Mouse (Mus musculus) MEL (cell line): ENCODE measurements at regions not wholly inside any gene's neighbourhood (a gene's known extent, or its start where the extent isn't known, plus 50 kb on each side); places are given as distances from the start of the nearest gene placed in this dataset.

ENCODE experiments used
- DNase-seq: peaks from one replicate; pipeline ENCODE4 v3.0.0; 2011; ENCODE audit warnings: low read depth, low spot score
- H3K27ac ChIP-seq: 2 replicates; pipeline ENCODE4 v1.5.1; 2012; ENCODE audit warnings: low read depth, mild to moderate bottlenecking, control low read depth, low read length, moderate library complexity; ENCODE audit not compliant: control insufficient read depth
- H3K27me3 ChIP-seq, 2 experiments: fragments of 150-350 bp in 1 of 2; sonication (generic) in 1 of 2; 2 replicates each; pipeline ENCODE4 v1.6.1; 2012; ENCODE audit warnings: low read length in 2 of 2, mild to moderate bottlenecking in 2 of 2, improper control_type of control experiment in 1 of 2, moderate library complexity in 1 of 2; ENCODE audit not compliant: insufficient read depth in 2 of 2, control insufficient read depth in 1 of 2
- H3K36me3 ChIP-seq, 2 experiments: 2 replicates each; pipeline ENCODE4 v1.6.1; 2012 to 2014; ENCODE audit warnings: low read length in 2 of 2, improper control_type of control experiment in 1 of 2, inconsistent platforms in 1 of 2, mild to moderate bottlenecking in 1 of 2; ENCODE audit not compliant: insufficient read depth in 2 of 2, control insufficient read depth in 1 of 2
- H3K4me1 ChIP-seq, 2 experiments: fragments of 150-350 bp in 1 of 2; sonication (generic) in 1 of 2; 2 replicates each; pipeline ENCODE4 v1.6.1; 2012; ENCODE audit warnings: low read length in 2 of 2, improper control_type of control experiment in 1 of 2, mild to moderate bottlenecking in 1 of 2; ENCODE audit not compliant: insufficient read depth in 2 of 2, control insufficient read depth in 1 of 2
- H3K4me3 ChIP-seq, 2 experiments: fragments of 150-350 bp in 1 of 2; sonication (generic) in 1 of 2; 2 replicates each; pipeline ENCODE4 v1.5.1; 2012; ENCODE audit warnings: low read depth in 2 of 2, low read length in 2 of 2, mild to moderate bottlenecking in 2 of 2, moderate library complexity in 2 of 2, control low read depth in 1 of 2, improper control_type of control experiment in 1 of 2; ENCODE audit not compliant: control insufficient read depth in 1 of 2, insufficient read depth in 1 of 2
- H3K79me2 ChIP-seq: 2 replicates; pipeline ENCODE4 v1.6.1; 2012; ENCODE audit warnings: mild to moderate bottlenecking, low read length, moderate library complexity; ENCODE audit not compliant: control insufficient read depth, poor library complexity, insufficient read depth
- H3K9ac ChIP-seq: 2 replicates; pipeline ENCODE4 v1.6.1; 2012; ENCODE audit warnings: low read depth, mild to moderate bottlenecking, control low read depth, low read length, moderate library complexity; ENCODE audit not compliant: control insufficient read depth, poor library complexity, severe bottlenecking
- H3K9me3 ChIP-seq: fragments of 150-350 bp; sonication (generic); replicated peaks from 2 replicates; pipeline ENCODE4 v1.6.1; 2012; ENCODE audit warnings: mild to moderate bottlenecking, low read length, improper control_type of control experiment, moderate library complexity; ENCODE audit not compliant: insufficient read depth
- BHLHE40 ChIP-seq: IDR thresholded peaks from 2 replicates; pipeline ENCODE4 v1.6.1; 2012; ENCODE audit warnings: low read depth, mild to moderate bottlenecking, inconsistent platforms, low read length, improper control_type of control experiment, borderline replicate concordance
- CHD1 ChIP-seq: IDR thresholded peaks from 2 replicates; pipeline ENCODE4 v1.6.1; 2012; ENCODE audit warnings: low read depth, mild to moderate bottlenecking, inconsistent platforms, low read length, improper control_type of control experiment
- E2F4 ChIP-seq: IDR thresholded peaks from 2 replicates; pipeline ENCODE4 v1.6.1; 2011; ENCODE audit warnings: low read depth, low read length, improper control_type of control experiment, borderline replicate concordance
- JUND ChIP-seq: IDR thresholded peaks from 2 replicates; pipeline ENCODE4 v1.6.1; 2011; ENCODE audit warnings: low read depth, mild to moderate bottlenecking, improper control_type of control experiment, low read length
- MAZ ChIP-seq: IDR thresholded peaks from 2 replicates; pipeline ENCODE4 v1.6.1; 2012; ENCODE audit warnings: low read depth, mild to moderate bottlenecking, inconsistent platforms, low read length, improper control_type of control experiment
- POLR2A ChIP-seq, 2 experiments: IDR thresholded peaks; 2 replicates each; pipeline ENCODE4 v1.6.1; 2011 to 2012; ENCODE audit warnings: low read length in 2 of 2, mild to moderate bottlenecking in 2 of 2, control low read depth in 1 of 2, improper control_type of control experiment in 1 of 2, low read depth in 1 of 2, moderate library complexity in 1 of 2; ENCODE audit not compliant: control insufficient read depth in 1 of 2, insufficient read depth in 1 of 2, poor library complexity in 1 of 2
- POLR2AphosphoS2 ChIP-seq: IDR thresholded peaks from 2 replicates; pipeline ENCODE4 v1.6.1; 2011; ENCODE audit warnings: low read length, improper control_type of control experiment
- RAD21 ChIP-seq: IDR thresholded peaks from 2 replicates; pipeline ENCODE4 v1.6.1; 2011; ENCODE audit warnings: mild to moderate bottlenecking, low read depth, low read length, improper control_type of control experiment
- SMC3 ChIP-seq: IDR thresholded peaks from 2 replicates; pipeline ENCODE4 v1.6.1; 2011; ENCODE audit warnings: low read depth, low read length, improper control_type of control experiment
- TCF12 ChIP-seq: IDR thresholded peaks from 2 replicates; pipeline ENCODE4 v1.6.1; 2014; ENCODE audit warnings: low read depth, mild to moderate bottlenecking, inconsistent platforms, low read length, improper control_type of control experiment, moderate library complexity
- USF2 ChIP-seq, 2 experiments: IDR thresholded peaks; 2 replicates each; pipeline ENCODE4 v1.6.1; 2011 to 2012; ENCODE audit warnings: improper control_type of control experiment in 2 of 2, low read length in 2 of 2, borderline replicate concordance in 1 of 2, inconsistent platforms in 1 of 2, low read depth in 1 of 2, mild to moderate bottlenecking in 1 of 2; ENCODE audit not compliant: insufficient read depth in 1 of 2
- ZC3H11A ChIP-seq: IDR thresholded peaks from 2 replicates; pipeline ENCODE4 v1.6.1; 2012; ENCODE audit warnings: low read depth, mild to moderate bottlenecking, inconsistent platforms, low read length, improper control_type of control experiment

- no peak for TF ChIP-seq POLR2A (IDR thresholded peaks at IDR 0.05; ENCODE audit: control insufficient read depth in 1 of 2, insufficient read depth in 1 of 2, low read depth in 1 of 2, low read length in 2 of 2, poor library complexity in 1 of 2)
- no peak for TF ChIP-seq RAD21
- no peak for TF ChIP-seq BHLHE40
- no peak for TF ChIP-seq MAZ
- TF ChIP-seq ZC3H11A, result no peak
- TF ChIP-seq CHD1, result no peak
- TF ChIP-seq JUND, result no peak
These were observed 183.9 kb downstream of the Ly86 start for GRCm38 (mm10) chr13:37528876-37529275.

DNA sequence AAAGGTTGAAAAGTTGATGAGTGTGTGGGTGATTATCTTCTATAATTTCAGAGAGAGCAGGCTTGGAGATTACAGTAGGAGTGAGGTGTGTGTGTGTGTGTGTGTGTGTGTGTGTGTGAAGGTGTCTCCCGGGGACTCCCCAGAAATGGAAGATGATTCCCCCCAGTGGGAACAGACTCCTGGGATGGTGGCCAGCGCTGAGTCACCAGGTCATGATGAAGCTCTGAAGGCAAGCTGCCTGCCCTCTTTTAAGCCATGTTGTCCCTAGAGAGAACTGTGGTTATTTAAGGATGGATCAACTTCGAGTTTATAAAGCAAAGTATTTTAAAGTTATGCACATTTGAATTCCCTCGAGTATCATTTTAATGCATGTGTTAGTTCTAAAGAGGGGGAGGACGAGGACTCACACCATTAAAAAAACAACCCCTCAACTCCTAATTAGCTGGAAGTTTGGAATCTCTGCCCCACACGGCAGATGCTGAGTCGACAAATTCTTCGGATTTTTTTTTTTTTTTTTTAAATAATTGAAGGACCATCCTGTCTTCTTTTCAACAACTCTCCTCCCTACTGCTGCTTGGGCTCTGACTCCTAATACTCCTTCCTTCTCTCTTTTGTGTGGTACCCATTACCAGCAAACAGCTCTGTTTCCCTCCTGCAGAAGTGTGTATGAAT, 186.6 kb downstream of the Ly86 start:
- no peak for DNase-seq

More at GRCm38 (mm10) chr13:37528876-37529275, 183.9 kb downstream of the Ly86 start:
- no peaks in the 10 kb centered on the region for H3K36me3 ChIP-seq
- no peaks in the 10 kb centered on the region for H3K4me1 ChIP-seq
- H3K27ac ChIP-seq, result no peak overlapping the region
- no peaks in the 10 kb centered on the region for H3K79me2 ChIP-seq
- H3K27me3 ChIP-seq, result peaks cover 7 to 10% of the 10 kb centered on the region in 2 experiments; a peak in 2 of 4 replicates
- no peak overlapping the region for H3K9ac ChIP-seq
- no peaks in the 10 kb centered on the region for H3K9me3 ChIP-seq
- H3K4me3 ChIP-seq, result no peak overlapping the region
- no peak for DNase-seq

GRCm38 (mm10) chr13:37532596-37533170, 187.7 kb downstream of the Ly86 start:
- no peak overlapping the region for H3K27ac ChIP-seq
- no peak for TF ChIP-seq USF2 (IDR thresholded peaks at IDR 0.05; ENCODE audit: borderline replicate concordance in 1 of 2, insufficient read depth in 1 of 2, low read depth in 1 of 2, low read length in 2 of 2)
- TF ChIP-seq RAD21, result no peak
- H3K9me3 ChIP-seq, result no peaks in the 10 kb centered on the region
- DNase-seq, result no peak
- no peak overlapping the region for H3K9ac ChIP-seq
- peaks cover 1 to 7% of the 10 kb centered on the region in 2 experiments; a peak in 2 of 4 replicates for H3K27me3 ChIP-seq
- H3K36me3 ChIP-seq, result no peaks in the 10 kb centered on the region
- no peak overlapping the region for H3K4me3 ChIP-seq
- no peaks in the 10 kb centered on the region for H3K4me1 ChIP-seq
- H3K79me2 ChIP-seq, result no peaks in the 10 kb centered on the region

More for the DNA sequence above, 186.6 kb downstream of the Ly86 start:
- H3K36me3 ChIP-seq, result no peaks in the 10 kb centered on the region
- H3K79me2 ChIP-seq, result no peaks in the 10 kb centered on the region
- H3K9me3 ChIP-seq, result no peaks in the 10 kb centered on the region
- no peak overlapping the region for H3K27ac ChIP-seq
- TF ChIP-seq POLR2A (IDR thresholded peaks at IDR 0.05; ENCODE audit: control insufficient read depth in 1 of 2, insufficient read depth in 1 of 2, low read depth in 1 of 2, low read length in 2 of 2, poor library complexity in 1 of 2) (no peak), SMC3 (no peak), BHLHE40 (no peak), JUND (no peak), POLR2AphosphoS2 (no peak), TCF12 (no peak), E2F4 (no peak), RAD21 (no peak)
- peaks cover 7% of the 10 kb centered on the region in 2 experiments; a peak in 3 of 4 replicates for H3K27me3 ChIP-seq
- H3K4me3 ChIP-seq, result no peak overlapping the region
- no peaks in the 10 kb centered on the region for H3K4me1 ChIP-seq
- no peak overlapping the region for H3K9ac ChIP-seq
